Mouse (Mus musculus): ENCODE data around the gene Epha1. TPM values are rescaled to one million over a fixed set of nuclear protein-coding genes. Genes with fewer than 3 reads are reported as not detected.
A peak's percentile ranks its signal among the peaks of the same experiment; 100 is the strongest.

Epha1 gene
- polyA plus RNA-seq, 1 experiment from 2014 or later = 13.7 TPM

- Histone ChIP-seq H3K27ac (ENCODE audit: low read depth, low read length) (no peak overlapping the region; the same call in 1 of the 2 replicates), H3K4me3 (ENCODE audit: low read depth, low read length) (no peak overlapping the region), H3K27me3 (replicated peaks; ENCODE audit: control insufficient read depth, insufficient read depth, low read length) (no peaks in the 10 kb centered on the region), H3K9ac (ENCODE audit: low read depth, low read length) (no peak overlapping the region), H3K9me3 (ENCODE audit: control insufficient read depth) (no peaks in the 10 kb centered on the region), H3K4me1 (replicated peaks; ENCODE audit: control insufficient read depth, insufficient read depth, low read length) (no peaks in the 10 kb centered on the region), H3K36me3 (ENCODE audit: control insufficient read depth, insufficient read depth) (no peaks in the 10 kb centered on the region), H3K4me2 (replicated peaks; ENCODE audit: low read depth) (no peak overlapping the region)
- TF ChIP-seq CTCF (IDR thresholded peaks at IDR 0.05; ENCODE audit: low read depth) = no peak
- ATAC-seq = no peak
- WGBS = 32% methylated on average over 4 of the region's 4 CpGs
Observed at GRCm38 (mm10) chr6:42376016-42376415, 2.9 kb upstream of the Epha1 start.

GRCm38 (mm10) chr6:42375131-42375530 is 2.1 kb upstream of the Epha1 start:
- Histone ChIP-seq H3K27me3 (replicated peaks; ENCODE audit: control insufficient read depth, insufficient read depth, low read length) (no peaks in the 10 kb centered on the region), H3K36me3 (ENCODE audit: control insufficient read depth, insufficient read depth) (no peaks in the 10 kb centered on the region)

GRCm38 (mm10) chr6:42374701-42375100 is 1.6 kb upstream of the Epha1 start:
- Histone ChIP-seq H3K4me3 (ENCODE audit: low read depth, low read length) (no peak overlapping the region), H3K4me1 (replicated peaks; ENCODE audit: control insufficient read depth, insufficient read depth, low read length) (peaks cover 4% of the 10 kb centered on the region; the same call in 1 of the 2 replicates), H3K36me3 (ENCODE audit: control insufficient read depth, insufficient read depth) (no peaks in the 10 kb centered on the region), H3K27me3 (replicated peaks; ENCODE audit: control insufficient read depth, insufficient read depth, low read length) (no peaks in the 10 kb centered on the region), H3K4me2 (replicated peaks; ENCODE audit: low read depth) (no peak overlapping the region), H3K9ac (ENCODE audit: low read depth, low read length) (no peak overlapping the region), H3K27ac (ENCODE audit: low read depth, low read length) (no peak overlapping the region), H3K9me3 (ENCODE audit: control insufficient read depth) (no peaks in the 10 kb centered on the region)
- no peak for TF ChIP-seq CTCF (IDR thresholded peaks at IDR 0.05; ENCODE audit: low read depth)
- 78% methylated on average over 4 of the region's 4 CpGs for WGBS
- ATAC-seq = no peak

More at GRCm38 (mm10) chr6:42375131-42375530, 2.1 kb upstream of the Epha1 start:
- H3K4me1 ChIP-seq (replicated peaks; ENCODE audit: control insufficient read depth, insufficient read depth, low read length) = peaks cover 4% of the 10 kb centered on the region; the same call in 1 of the 2 replicates
- TF ChIP-seq CTCF (IDR thresholded peaks at IDR 0.05; ENCODE audit: low read depth) = no peak
- no peak for ATAC-seq
- 89% methylated on average over 2 of the region's 2 CpGs for WGBS
- H3K9ac ChIP-seq (ENCODE audit: low read depth, low read length) = no peak overlapping the region
- H3K27ac ChIP-seq (ENCODE audit: low read depth, low read length) = no peak overlapping the region
- no peak overlapping the region for H3K4me3 ChIP-seq (ENCODE audit: low read depth, low read length)
- H3K9me3 ChIP-seq (ENCODE audit: control insufficient read depth) = no peaks in the 10 kb centered on the region
- H3K4me2 ChIP-seq (replicated peaks; ENCODE audit: low read depth) = no peak overlapping the region

GRCm38 (mm10) chr6:42373669-42374430 is 782 bp upstream of the Epha1 start:
- Histone ChIP-seq H3K36me3 (ENCODE audit: control insufficient read depth, insufficient read depth) (no peaks in the 10 kb centered on the region), H3K9me3 (ENCODE audit: control insufficient read depth) (no peaks in the 10 kb centered on the region), H3K27ac (ENCODE audit: low read depth, low read length) (no peak overlapping the region), H3K4me3 (ENCODE audit: low read depth, low read length) (peak overlapping the region; percentile 59; the same call in 1 of the 2 replicates), H3K27me3 (replicated peaks; ENCODE audit: control insufficient read depth, insufficient read depth, low read length) (no peaks in the 10 kb centered on the region), H3K4me1 (replicated peaks; ENCODE audit: control insufficient read depth, insufficient read depth, low read length) (peaks cover 4% of the 10 kb centered on the region; the same call in 1 of the 2 replicates), H3K9ac (ENCODE audit: low read depth, low read length) (no peak overlapping the region), H3K4me2 (replicated peaks; ENCODE audit: low read depth) (peak overlapping the region; percentile 89)
- 41% methylated on average over 7 of the region's 7 CpGs for WGBS
- no peak for TF ChIP-seq CTCF (IDR thresholded peaks at IDR 0.05; ENCODE audit: low read depth)
- no peak for ATAC-seq

- no peaks in the 10 kb centered on the region; the same call in 1 of the 2 replicates for H3K36me3 ChIP-seq (ENCODE audit: control insufficient read depth, insufficient read depth)
- peak overlapping the region; percentile 61 for H3K9ac ChIP-seq (ENCODE audit: low read depth, low read length)
- TF ChIP-seq CTCF (IDR thresholded peaks at IDR 0.05; ENCODE audit: low read depth) = no peak
- 24% methylated on average over 9 of the region's 9 CpGs for WGBS
- no peaks in the 10 kb centered on the region for H3K27me3 ChIP-seq (replicated peaks; ENCODE audit: control insufficient read depth, insufficient read depth, low read length)
- peak overlapping the region; percentile 89 for H3K4me2 ChIP-seq (replicated peaks; ENCODE audit: low read depth)
- H3K4me1 ChIP-seq (replicated peaks; ENCODE audit: control insufficient read depth, insufficient read depth, low read length) = peaks cover 4% of the 10 kb centered on the region; the same call in 1 of the 2 replicates
- H3K9me3 ChIP-seq (ENCODE audit: control insufficient read depth) = no peaks in the 10 kb centered on the region
- peak overlapping the region; percentile 59 for H3K4me3 ChIP-seq (ENCODE audit: low read depth, low read length)
- peak overlapping the region; percentile 82; the same call in 1 of the 2 replicates for H3K27ac ChIP-seq (ENCODE audit: low read depth, low read length)
- ATAC-seq = no peak
Observed at GRCm38 (mm10) chr6:42372421-42372815, 650 bp downstream of the Epha1 start.

GRCm38 (mm10) chr6:42372001-42372400 is 1.1 kb downstream of the Epha1 start:
- H3K4me3 ChIP-seq (ENCODE audit: low read depth, low read length) = peak overlapping the region; percentile 59
- WGBS = 44% methylated on average over 3 of the region's 3 CpGs
- peak overlapping the region; percentile 89 for H3K4me2 ChIP-seq (replicated peaks; ENCODE audit: low read depth)
- no peak for ATAC-seq
- H3K9me3 ChIP-seq (ENCODE audit: control insufficient read depth) = no peaks in the 10 kb centered on the region
- H3K27ac ChIP-seq (ENCODE audit: low read depth, low read length) = no peak overlapping the region
- H3K4me1 ChIP-seq (replicated peaks; ENCODE audit: control insufficient read depth, insufficient read depth, low read length) = peaks cover 4% of the 10 kb centered on the region; the same call in 1 of the 2 replicates
- peak overlapping the region; percentile 61; the same call in 1 of the 2 replicates for H3K9ac ChIP-seq (ENCODE audit: low read depth, low read length)
- no peak for TF ChIP-seq CTCF (IDR thresholded peaks at IDR 0.05; ENCODE audit: low read depth)
- no peaks in the 10 kb centered on the region for H3K27me3 ChIP-seq (replicated peaks; ENCODE audit: control insufficient read depth, insufficient read depth, low read length)
- no peaks in the 10 kb centered on the region; the same call in 1 of the 2 replicates for H3K36me3 ChIP-seq (ENCODE audit: control insufficient read depth, insufficient read depth)
